Mouse (Mus musculus) hematopoietic stem cell, adult 5-6 weeks (primary cell): ENCODE data around the gene Abhd17c. TPM values are rescaled to one million over a fixed set of nuclear protein-coding genes. Genes with fewer than 3 reads are reported as not detected.
"Not testable (repeated sequence)": the region's sequence is repeated elsewhere in the genome, so short reads cannot be mapped to it uniquely, and the experiment has no call there.

ENCODE experiments used
- ATAC-seq, 2 experiments: fragments of 125-278 bp in 1 of 2; replicated peaks in 1 of 2; 2 replicates each; pipeline ENCODE4 v1.8.0; 2016 to 2017; ENCODE audit warnings: inconsistent platforms in 2 of 2, mild to moderate bottlenecking in 2 of 2, moderate number of reproducible peaks in 2 of 2, low read depth in 1 of 2, moderate TSS enrichment in 1 of 2; ENCODE audit not compliant: low FRiP score in 2 of 2, poor library complexity in 2 of 2, severe bottlenecking in 2 of 2, insufficient read depth in 1 of 2, low TSS enrichment in 1 of 2
- total RNA-seq: library from RNA; stranded (forward); fragments of 172-1452, 232-1000 nt; gene quantifications from 2 replicates; pipeline ENCODE4 v1.2.3, GENCODE M21; 2017

The Abhd17c gene
- total RNA-seq, 1 experiment from 2014 or later = 15.8 TPM

- no peak for ATAC-seq
These were observed 19.0 kb downstream of the Abhd17c start for GRCm38 (mm10) chr7:84132704-84133103.

- ATAC-seq = no peak
These were observed 20.0 kb downstream of the Abhd17c start for GRCm38 (mm10) chr7:84131736-84132135.

DNA sequence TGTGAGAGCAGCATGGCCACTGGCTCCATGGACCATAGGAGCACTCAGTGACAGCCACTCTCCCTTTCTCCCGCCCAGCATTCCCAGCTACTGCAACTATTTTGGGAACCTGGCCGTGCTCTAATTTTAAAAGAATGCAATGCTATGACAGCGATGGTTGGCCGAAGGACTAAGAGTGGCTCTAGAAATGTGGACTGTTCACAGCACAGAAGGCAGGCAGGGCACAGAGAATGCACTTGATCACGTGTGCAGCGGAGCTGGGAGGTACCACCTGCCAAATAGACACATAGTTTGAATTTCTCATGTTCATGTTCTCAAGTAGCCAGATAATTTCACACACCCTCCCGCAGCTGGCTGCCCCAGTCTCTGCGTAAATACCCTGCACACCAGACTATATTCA, 23.0 kb downstream of the Abhd17c start:
- no peak for ATAC-seq

- ATAC-seq = no peak
These were observed 26.0 kb downstream of the Abhd17c start for GRCm38 (mm10) chr7:84125730-84126129.

- ATAC-seq = not testable (repeated sequence)
These were observed 28.0 kb downstream of the Abhd17c start for GRCm38 (mm10) chr7:84123651-84124050.

DNA sequence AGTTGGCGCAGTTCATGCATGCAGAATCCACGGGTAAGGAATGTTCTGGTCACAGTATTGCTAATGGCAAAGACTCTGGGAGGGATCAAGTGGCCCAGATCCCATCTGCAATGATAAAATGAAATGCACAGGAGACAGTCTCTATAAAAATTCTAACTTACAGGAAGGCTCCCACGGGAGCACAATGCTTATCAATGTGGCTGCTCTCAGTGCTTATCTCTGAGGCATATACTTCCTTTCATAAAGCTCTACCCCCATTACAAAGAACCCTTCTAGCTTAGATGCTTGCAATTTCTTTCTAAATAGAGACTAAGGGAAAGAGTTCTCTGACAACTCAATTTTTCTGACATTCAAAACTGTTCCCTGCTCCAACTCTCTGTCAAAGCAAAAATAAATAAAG, 29.9 kb downstream of the Abhd17c start:
- no peak for ATAC-seq

GRCm38 (mm10) chr7:84120142-84120760, 31.4 kb downstream of the Abhd17c start:
- ATAC-seq = no peak

DNA sequence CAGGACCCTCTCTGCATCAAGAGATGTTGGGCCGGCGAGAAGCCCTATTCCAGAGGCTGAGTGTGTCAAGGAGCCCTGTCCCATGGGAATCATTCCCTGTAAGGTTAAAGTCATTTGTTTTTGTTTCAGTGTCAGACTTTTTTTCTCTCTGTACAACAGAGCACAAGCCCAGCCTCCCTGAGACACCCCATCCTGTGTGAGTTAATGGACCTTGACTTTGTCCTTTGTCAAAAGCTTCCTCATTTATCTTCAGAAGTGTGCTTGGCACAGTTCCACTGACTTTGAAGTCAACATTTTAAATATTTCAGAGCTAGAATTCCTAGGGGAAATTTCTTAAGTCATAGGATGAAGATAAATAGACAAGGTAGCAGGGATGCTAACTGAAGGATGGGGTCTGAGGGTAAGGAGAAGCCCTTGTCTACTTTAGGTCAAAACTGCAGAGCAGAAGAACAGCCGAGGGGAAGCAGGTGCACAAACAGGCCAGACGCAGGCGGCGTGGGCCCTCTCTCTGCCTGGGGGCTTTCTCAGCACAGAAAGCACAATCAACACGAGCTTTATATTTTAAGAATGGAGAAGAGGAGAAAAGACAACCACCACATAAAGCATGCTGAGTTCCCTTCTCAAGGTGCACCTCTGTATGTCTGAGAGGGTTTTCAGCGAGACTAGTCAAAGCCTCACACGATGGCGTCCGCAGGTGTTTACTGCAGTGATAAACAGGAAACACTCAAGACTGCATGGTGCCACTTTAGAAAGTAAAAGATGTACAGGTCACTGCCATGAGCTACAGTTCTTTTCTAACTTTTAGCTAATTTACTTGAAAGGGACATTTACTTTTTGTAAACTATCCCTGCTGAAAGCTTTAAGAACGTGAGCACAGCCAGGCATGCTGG, 32.2 kb downstream of the Abhd17c start:
- 0 out of 4 replicates have a peak, but pooled peaks have one; percentile 1 to 36 for ATAC-seq

- ATAC-seq = no peak
These were observed 34.1 kb downstream of the Abhd17c start for GRCm38 (mm10) chr7:84117543-84118122.

- ATAC-seq = no peak
These were observed 34.8 kb downstream of the Abhd17c start for GRCm38 (mm10) chr7:84116621-84117542.

DNA sequence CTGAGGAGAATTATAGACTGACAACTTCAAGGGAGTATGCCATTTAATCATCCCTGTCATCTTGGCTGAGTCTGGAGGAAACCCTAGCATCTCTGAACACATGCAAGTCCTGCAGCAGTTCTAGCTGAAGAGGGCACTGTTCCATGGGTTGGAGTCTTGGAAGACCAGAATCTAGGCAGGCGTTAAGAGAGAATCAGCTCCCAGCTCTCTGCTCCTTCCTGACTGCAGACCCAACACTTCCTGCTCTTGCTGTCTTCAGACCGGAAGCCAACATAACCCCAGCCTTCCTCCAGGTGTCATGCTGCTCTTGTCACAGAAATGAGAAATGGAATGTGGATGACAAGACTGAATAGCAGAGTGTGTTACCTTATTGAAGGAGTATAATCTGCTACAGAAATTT, 36.3 kb downstream of the Abhd17c start:
- peak; percentile 30 to 69 for ATAC-seq

DNA sequence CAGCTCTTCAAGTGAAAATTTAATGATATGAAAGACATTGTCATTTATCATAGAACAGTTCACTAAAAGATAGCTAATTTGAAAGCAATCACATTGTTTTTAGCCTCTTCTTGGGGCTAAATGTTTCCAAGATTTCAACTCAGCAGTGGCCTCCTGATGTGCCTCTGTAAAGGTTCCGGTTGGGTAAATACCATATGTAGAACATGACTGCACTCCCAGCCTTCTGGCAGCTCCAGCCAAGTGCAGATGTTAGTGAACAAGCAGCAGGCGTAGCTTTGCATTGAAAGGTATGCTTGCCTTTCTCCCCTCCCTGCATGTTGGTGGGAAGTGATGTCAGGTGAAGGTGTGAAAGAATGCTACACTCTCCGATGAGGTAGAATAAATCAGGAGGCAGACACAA, 36.9 kb downstream of the Abhd17c start:
- ATAC-seq = no peak

- no peak for ATAC-seq
These were observed 38.7 kb downstream of the Abhd17c start for GRCm38 (mm10) chr7:84113035-84113390.

DNA sequence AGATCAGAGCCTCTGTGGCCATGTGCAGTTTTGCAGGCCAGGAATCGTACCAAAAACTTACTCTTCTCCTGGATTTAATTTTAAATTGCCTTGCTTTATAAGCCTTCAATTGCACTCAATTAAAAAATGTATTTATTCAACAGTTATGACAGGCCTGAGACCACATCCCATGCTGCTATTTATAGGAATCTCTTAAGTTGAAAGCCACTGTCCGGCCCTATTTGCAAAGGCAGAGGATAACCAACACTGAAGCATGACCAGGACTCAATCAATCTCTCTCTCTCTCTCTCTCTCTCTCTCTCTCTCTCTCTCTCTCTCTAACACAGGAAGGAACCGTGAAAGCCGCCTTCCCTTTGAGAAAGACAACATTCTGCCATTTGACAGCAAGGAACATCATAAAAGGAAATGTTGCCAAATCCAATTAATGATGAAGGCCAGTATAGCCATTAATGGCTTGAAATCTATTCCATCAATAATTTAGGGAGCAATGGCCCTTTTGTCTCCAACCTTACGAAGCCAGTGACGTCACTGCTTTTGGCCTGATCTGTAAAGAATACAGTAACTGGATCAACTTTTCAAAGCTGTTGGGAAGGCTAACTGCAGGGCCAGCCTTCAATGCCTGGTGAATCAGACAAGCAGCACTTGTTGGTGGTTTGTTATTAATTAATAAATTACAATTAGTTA, 39.2 kb downstream of the Abhd17c start:
- no peak for ATAC-seq

- ATAC-seq = no peak
These were observed 39.9 kb downstream of the Abhd17c start for GRCm38 (mm10) chr7:84111716-84112350.

DNA sequence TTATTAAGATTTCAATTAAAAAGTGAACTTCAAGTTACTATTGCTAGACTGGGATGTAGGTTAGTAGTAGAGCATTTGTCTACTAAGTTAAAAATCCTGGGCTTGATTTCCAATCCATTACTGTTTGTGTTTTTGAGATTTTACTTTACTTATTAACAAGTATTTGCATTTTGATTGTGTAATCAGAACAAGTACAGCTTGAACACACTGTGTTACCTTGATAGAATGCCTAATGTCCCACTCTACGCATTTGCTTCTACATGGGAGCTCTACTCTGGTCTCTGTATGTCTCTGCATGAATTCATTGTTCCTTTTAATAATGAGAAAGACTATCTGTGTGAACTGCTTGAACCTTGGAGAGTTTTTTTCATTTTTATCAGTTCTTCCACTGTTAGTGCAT, 44.8 kb downstream of the Abhd17c start:
- no peak for ATAC-seq
